Mouse (Mus musculus) C2C12 (cell line): Measurements from ENCODE around the gene Adam29.

Experiments
- CEBPB ChIP-seq: IDR thresholded peaks from one replicate; pipeline ENCODE4 v1.6.1; 2011; ENCODE audit warnings: low read depth, mild to moderate bottlenecking, control low read depth, moderate library complexity
- CTCF ChIP-seq: IDR thresholded peaks from one replicate; pipeline ENCODE4 v1.5.1; 2011; ENCODE audit not compliant: control insufficient read depth, insufficient read depth, insufficient read length
- MAX ChIP-seq: IDR thresholded peaks from one replicate; pipeline ENCODE4 v1.6.1; 2011; ENCODE audit warnings: mild to moderate bottlenecking, control low read depth
- MYOD1 ChIP-seq: IDR thresholded peaks from one replicate; pipeline ENCODE4 v1.6.1; 2011; ENCODE audit warnings: low read depth; ENCODE audit not compliant: control insufficient read depth, insufficient read length
- MYOG ChIP-seq: IDR thresholded peaks from one replicate; pipeline ENCODE4 v1.6.1; 2011; ENCODE audit not compliant: control insufficient read depth, insufficient read length; ENCODE audit errors: extremely low read depth
- USF1 ChIP-seq: IDR thresholded peaks from one replicate; pipeline ENCODE4 v1.6.1; 2011; ENCODE audit warnings: low read depth, mild to moderate bottlenecking, control low read depth, moderate library complexity

- TF ChIP-seq USF1 (no peak), CTCF (no peak), MYOG (no peak), MYOD1 (no peak), MAX (no peak), CEBPB (no peak)
Measured at GRCm38 (mm10) chr8:55940526-55940880, 33.8 kb upstream of the Adam29 start.
